Comparison of ENCODE assay signal across 10 mouse cellular contexts in genomic region chr13:21181996-21182395, GRCm38 (mm10). TPM values are rescaled to one million over a fixed set of nuclear protein-coding genes. Genes with fewer than 3 reads are reported as not detected.
DNase-seq lines count a peak whose midpoint lies in the region; ATAC-seq lines count a peak whose summit lies in the region.
"Had no signal": no experiment of that assay in that cellular context is flagged by ENCODE, and none has a peak within 500 bp of the region (broad histone marks: within the 10 kb centered on the region; RNA-seq: fewer than 3 reads in every experiment).

No protein-coding gene starts in this region.

- ATAC-seq in megakaryocyte, adult 5-6 weeks (ENCODE audit: poor library complexity, severe bottlenecking), result no peak
- no peak for ATAC-seq in forebrain, embryonic 14.5 days
- ATAC-seq in limb, embryonic 15.5 days (ENCODE audit: insufficient number of reproducible peaks, low FRiP score, low TSS enrichment, low read depth), result no peak
- ATAC-seq in stomach, embryonic 16.5 days (ENCODE audit: insufficient read depth, low FRiP score), result no peak
- ATAC-seq: activated CD4-positive, CD25-positive, alpha-beta regulatory T cell, adult 4 months had no signal

- no peaks in the 10 kb centered on the region for H3K27me3 ChIP-seq in megakaryocyte, embryonic 14.5 days (replicated peaks)
- no peaks in the 10 kb centered on the region for H3K27me3 ChIP-seq in forebrain, embryonic 14.5 days (replicated peaks; ENCODE audit: control insufficient read depth, insufficient read depth, low read length)
- no peaks in the 10 kb centered on the region for H3K27me3 ChIP-seq in limb, embryonic 15.5 days
- H3K27me3 ChIP-seq in stomach, embryonic 16.5 days (ENCODE audit: control insufficient read depth, insufficient read depth, low read length), result no peaks in the 10 kb centered on the region

- DNase-seq in forebrain, embryonic 14.5 days (ENCODE audit: low spot score), result no peak
- no peak for DNase-seq in kidney, adult 9 months
- DNase-seq in frontal cortex, adult 2 months (ENCODE audit: extremely low spot score in 1 of 2, low spot score in 1 of 2), result no peak
- DNase-seq: thymus, postnatal 14 days had no signal

- WGBS in forebrain, embryonic 14.5 days, result 67% methylated on average over 7 of the region's 7 CpGs
- WGBS in limb, embryonic 15.5 days, result 65% methylated on average over 7 of the region's 7 CpGs
- WGBS in stomach, embryonic 16.5 days, result 53% methylated on average over 7 of the region's 7 CpGs

- peaks cover 53% of the 10 kb centered on the region for H3K36me3 ChIP-seq in megakaryocyte, embryonic 14.5 days (replicated peaks; ENCODE audit: low read length)
- peaks cover 52% of the 10 kb centered on the region for H3K36me3 ChIP-seq in forebrain, embryonic 14.5 days (ENCODE audit: control insufficient read depth, insufficient read depth, low read length)
- H3K36me3 ChIP-seq in limb, embryonic 15.5 days, result peaks cover 51% of the 10 kb centered on the region
- peaks cover 13% of the 10 kb centered on the region; the same call in 1 of the 2 replicates for H3K36me3 ChIP-seq in stomach, embryonic 16.5 days (ENCODE audit: control insufficient read depth, insufficient read depth, low read length)

- H3K9me3 ChIP-seq in megakaryocyte, embryonic 14.5 days, result no peaks in the 10 kb centered on the region
- H3K9me3 ChIP-seq in forebrain, embryonic 14.5 days (replicated peaks; ENCODE audit: control insufficient read depth, low read length), result no peaks in the 10 kb centered on the region
- no peaks in the 10 kb centered on the region for H3K9me3 ChIP-seq in limb, embryonic 15.5 days
- no peaks in the 10 kb centered on the region for H3K9me3 ChIP-seq in stomach, embryonic 16.5 days (replicated peaks; ENCODE audit: control insufficient read depth, low read length)

- peak overlapping the region; percentile 89 for H3K9ac ChIP-seq in forebrain, embryonic 14.5 days (ENCODE audit: low read length)
- H3K9ac ChIP-seq in limb, embryonic 15.5 days, result peak overlapping the region; percentile 33; the same call in 1 of the 2 replicates
- peak overlapping the region; percentile 57 for H3K9ac ChIP-seq in stomach, embryonic 16.5 days (ENCODE audit: low read length)

- peak overlapping the region; percentile 76 for H3K4me2 ChIP-seq in forebrain, embryonic 14.5 days (ENCODE audit: low read length)
- peak overlapping the region; percentile 68 for H3K4me2 ChIP-seq in limb, embryonic 15.5 days
- peak overlapping the region; percentile 64 for H3K4me2 ChIP-seq in stomach, embryonic 16.5 days (ENCODE audit: low read depth, low read length)

- no peak overlapping the region for H3K27ac ChIP-seq in forebrain, embryonic 14.5 days (ENCODE audit: low read depth, low read length)
- H3K27ac ChIP-seq in limb, embryonic 15.5 days, result 0 out of 2 replicates have a peak overlapping the region, but pooled peaks have one; percentile 22
- no peak overlapping the region for H3K27ac ChIP-seq in stomach, embryonic 16.5 days (ENCODE audit: low read length)

- H3K4me3 ChIP-seq in megakaryocyte, embryonic 14.5 days (replicated peaks), result peak overlapping the region; percentile 100
- H3K4me3 ChIP-seq in forebrain, embryonic 14.5 days (ENCODE audit: low read depth, low read length), result peak overlapping the region; percentile 99
- H3K4me3 ChIP-seq in limb, embryonic 15.5 days, result peak overlapping the region; percentile 91
- H3K4me3 ChIP-seq in stomach, embryonic 16.5 days (replicated peaks; ENCODE audit: low read length), result peak overlapping the region; percentile 96

- H3K4me1 ChIP-seq in megakaryocyte, embryonic 14.5 days, result peaks cover 66% of the 10 kb centered on the region
- H3K4me1 ChIP-seq in forebrain, embryonic 14.5 days (ENCODE audit: control insufficient read depth, insufficient read depth, low read length), result peaks cover 21% of the 10 kb centered on the region
- peaks cover 26% of the 10 kb centered on the region for H3K4me1 ChIP-seq in limb, embryonic 15.5 days
- peaks cover 25% of the 10 kb centered on the region for H3K4me1 ChIP-seq in stomach, embryonic 16.5 days (ENCODE audit: control insufficient read depth, insufficient read depth, low read length)

RNA-seq across cellular contexts. Expression of gene Trim27, which starts 2.8 kb away (rescaled TPM):
- 63.6 and 88.3 TPM in 2 replicates for polyA plus RNA-seq in megakaryocyte, embryonic 14.5 days (2012; ENCODE audit: insufficient read depth, low replicate concordance)
- 47.7 and 50.6 TPM in 2 replicates for total RNA-seq in megakaryocyte, adult 5-6 weeks (2015)
- total RNA-seq in megakaryocyte, adult 5-6 weeks (2017), result 79.9 and 84.0 TPM in 2 replicates
- polyA plus RNA-seq in forebrain, embryonic 14.5 days (2014; fragmentation: Nextera tagmentation; extraction: Ambion mirVana), result 80.7 and 82.3 TPM in 2 replicates
- 106 and 121 TPM in 2 replicates for polyA plus RNA-seq in limb, embryonic 15.5 days (2015; fragmentation: Nextera tagmentation; extraction: Ambion mirVana)
- 84.2 and 84.3 TPM in 2 replicates for polyA plus RNA-seq in stomach, embryonic 16.5 days (2015; fragmentation: Nextera tagmentation; extraction: Ambion mirVana)
- polyA plus RNA-seq in frontal cortex, adult 2 months (2012; rRNA removed), result 31.5 and 32.7 TPM in 2 replicates

RNA-seq across cellular contexts. Expression of gene Olfr1368, which starts 36.3 kb away (rescaled TPM):
- not detected in 2 replicates for polyA plus RNA-seq in megakaryocyte, embryonic 14.5 days (2012; ENCODE audit: insufficient read depth, low replicate concordance)
- not detected in 2 replicates for total RNA-seq in megakaryocyte, adult 5-6 weeks (2015)
- total RNA-seq in megakaryocyte, adult 5-6 weeks (2017), result not detected in 2 replicates
- polyA plus RNA-seq in forebrain, embryonic 14.5 days (2014; fragmentation: Nextera tagmentation; extraction: Ambion mirVana), result not detected in 2 replicates
- polyA plus RNA-seq in limb, embryonic 15.5 days (2015; fragmentation: Nextera tagmentation; extraction: Ambion mirVana), result not detected in 2 replicates
- polyA plus RNA-seq in stomach, embryonic 16.5 days (2015; fragmentation: Nextera tagmentation; extraction: Ambion mirVana), result not detected in 2 replicates
- not detected in 2 replicates for polyA plus RNA-seq in frontal cortex, adult 2 months (2012; rRNA removed)
- polyA plus RNA-seq: activated CD4-positive, CD25-positive, alpha-beta regulatory T cell, adult 4 months; large intestine, adult 2 months had no signal

RNA-seq across cellular contexts. Expression of gene Olfr263, which starts 52.6 kb away (rescaled TPM):
- polyA plus RNA-seq in megakaryocyte, embryonic 14.5 days (2012; ENCODE audit: insufficient read depth, low replicate concordance), result not detected in 2 replicates
- not detected in 2 replicates for total RNA-seq in megakaryocyte, adult 5-6 weeks (2015)
- not detected in 2 replicates for total RNA-seq in megakaryocyte, adult 5-6 weeks (2017)
- not detected in 2 replicates for polyA plus RNA-seq in forebrain, embryonic 14.5 days (2014; fragmentation: Nextera tagmentation; extraction: Ambion mirVana)
- polyA plus RNA-seq in limb, embryonic 15.5 days (2015; fragmentation: Nextera tagmentation; extraction: Ambion mirVana), result not detected in 2 replicates
- polyA plus RNA-seq in stomach, embryonic 16.5 days (2015; fragmentation: Nextera tagmentation; extraction: Ambion mirVana), result not detected in 2 replicates
- polyA plus RNA-seq in frontal cortex, adult 2 months (2012; rRNA removed), result not detected in 2 replicates
- polyA plus RNA-seq: activated CD4-positive, CD25-positive, alpha-beta regulatory T cell, adult 4 months; large intestine, adult 2 months had no signal

Comparison
In these comparisons a context has a peak if more than half of its experiments do, and no peak if none do; other contexts are left out.
1. H3K9ac ChIP-seq: peak in every context shown above with its lines; median percentile 89 in forebrain, embryonic 14.5 days; 57 in stomach, embryonic 16.5 days; 33 in limb, embryonic 15.5 days.